Mouse (Mus musculus): ENCODE data around the gene Pced1b. TPM values are rescaled to one million over a fixed set of nuclear protein-coding genes. Genes with fewer than 3 reads are reported as not detected.

The Pced1b gene
- polyA plus RNA-seq, 1 experiment from 2014 or later, result 2.9 TPM

- 91% methylated on average over 6 of the region's 6 CpGs for WGBS
- no peaks in the 10 kb centered on the region for H3K27me3 ChIP-seq
- no peak for ATAC-seq (ENCODE audit: insufficient number of reproducible peaks, insufficient read depth, low FRiP score, low TSS enrichment)
Measured at GRCm38 (mm10) chr15:97290351-97290750, 43.4 kb downstream of the Pced1b start.

GRCm38 (mm10) chr15:97291291-97292050, 44.6 kb downstream of the Pced1b start:
- H3K27me3 ChIP-seq, result no peaks in the 10 kb centered on the region
- no peaks in the 10 kb centered on the region for H3K4me1 ChIP-seq
- no peak overlapping the region for H3K4me2 ChIP-seq (replicated peaks)
- no peak overlapping the region for H3K9ac ChIP-seq
- 64% methylated on average over 21 of the region's 21 CpGs for WGBS
- H3K36me3 ChIP-seq, result no peaks in the 10 kb centered on the region
- no peak for ATAC-seq (ENCODE audit: insufficient number of reproducible peaks, insufficient read depth, low FRiP score, low TSS enrichment)
- H3K4me3 ChIP-seq, result no peak overlapping the region
- H3K27ac ChIP-seq, result no peak overlapping the region
- no peaks in the 10 kb centered on the region for H3K9me3 ChIP-seq

More at GRCm38 (mm10) chr15:97290351-97290750, 43.4 kb downstream of the Pced1b start:
- Histone ChIP-seq H3K4me3 (no peak overlapping the region), H3K27ac (no peak overlapping the region), H3K4me2 (replicated peaks) (no peak overlapping the region), H3K36me3 (no peaks in the 10 kb centered on the region), H3K4me1 (no peaks in the 10 kb centered on the region), H3K9me3 (no peaks in the 10 kb centered on the region), H3K9ac (no peak overlapping the region)

- H3K4me3 ChIP-seq, result no peak overlapping the region
- no peak overlapping the region for H3K9ac ChIP-seq
- no peaks in the 10 kb centered on the region for H3K36me3 ChIP-seq
- no peak for ATAC-seq (ENCODE audit: insufficient number of reproducible peaks, insufficient read depth, low FRiP score, low TSS enrichment)
- H3K4me2 ChIP-seq (replicated peaks), result no peak overlapping the region
- H3K27me3 ChIP-seq, result no peaks in the 10 kb centered on the region
- H3K9me3 ChIP-seq, result no peaks in the 10 kb centered on the region
- 70% methylated on average over 9 of the region's 9 CpGs for WGBS
- H3K27ac ChIP-seq, result no peak overlapping the region
- H3K4me1 ChIP-seq, result no peaks in the 10 kb centered on the region
Measured at GRCm38 (mm10) chr15:97307935-97308334, 61.0 kb downstream of the Pced1b start.

DNA sequence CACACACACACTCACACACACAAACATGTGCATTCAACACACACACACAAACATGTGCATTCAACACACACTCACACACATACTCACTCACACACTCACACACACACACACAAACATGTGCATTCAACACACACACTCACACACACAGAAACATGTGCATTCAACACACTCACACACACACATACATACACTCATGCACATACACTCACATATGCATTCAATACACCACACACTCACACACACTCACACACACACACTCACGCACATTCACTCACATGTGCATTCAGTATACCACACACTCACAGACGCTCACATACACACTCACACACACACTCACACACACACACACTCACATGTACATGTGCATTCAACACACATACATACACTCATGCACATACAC, 62.6 kb downstream of the Pced1b start:
- no peaks in the 10 kb centered on the region for H3K27me3 ChIP-seq
- WGBS, result 96% methylated on average over 2 of the region's 2 CpGs

DNA sequence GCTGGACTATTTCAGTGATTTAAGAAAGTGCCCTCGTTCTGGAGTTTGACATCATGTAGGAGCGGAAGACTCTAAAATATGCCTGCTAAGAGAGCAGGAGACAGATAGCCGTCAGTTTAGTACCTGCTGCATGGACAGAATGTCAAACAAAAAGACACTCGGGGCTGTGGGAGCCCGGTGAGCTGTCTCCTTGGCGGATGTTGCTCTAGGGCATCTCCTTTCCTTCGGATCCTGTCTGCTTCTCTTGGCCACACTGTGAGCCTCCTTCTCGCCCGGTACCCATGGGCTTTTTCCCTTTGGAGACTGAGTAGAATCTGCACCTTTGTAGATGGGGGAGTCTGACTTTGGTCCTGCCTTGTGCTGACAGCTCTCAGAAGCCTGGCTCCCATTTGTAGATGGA, 63.3 kb downstream of the Pced1b start:
- Histone ChIP-seq H3K4me2 (replicated peaks) (no peak overlapping the region), H3K27me3 (no peaks in the 10 kb centered on the region), H3K27ac (no peak overlapping the region), H3K9ac (no peak overlapping the region), H3K4me3 (no peak overlapping the region), H3K4me1 (no peaks in the 10 kb centered on the region), H3K9me3 (no peaks in the 10 kb centered on the region), H3K36me3 (no peaks in the 10 kb centered on the region)
- WGBS, result 66% methylated on average over 9 of the region's 9 CpGs
- ATAC-seq (ENCODE audit: insufficient number of reproducible peaks, insufficient read depth, low FRiP score, low TSS enrichment), result no peak

More for the DNA sequence above, 62.6 kb downstream of the Pced1b start:
- H3K4me3 ChIP-seq, result no peak overlapping the region
- ATAC-seq (ENCODE audit: insufficient number of reproducible peaks, insufficient read depth, low FRiP score, low TSS enrichment), result no peak
- H3K27ac ChIP-seq, result no peak overlapping the region
- no peak overlapping the region for H3K4me2 ChIP-seq (replicated peaks)
- H3K36me3 ChIP-seq, result no peaks in the 10 kb centered on the region
- H3K4me1 ChIP-seq, result no peaks in the 10 kb centered on the region
- no peak overlapping the region for H3K9ac ChIP-seq
- H3K9me3 ChIP-seq, result no peaks in the 10 kb centered on the region

GRCm38 (mm10) chr15:97311211-97311610, 64.3 kb downstream of the Pced1b start:
- ATAC-seq (ENCODE audit: insufficient number of reproducible peaks, insufficient read depth, low FRiP score, low TSS enrichment), result no peak
- no peak overlapping the region for H3K4me2 ChIP-seq (replicated peaks)
- H3K9me3 ChIP-seq, result no peaks in the 10 kb centered on the region
- no peaks in the 10 kb centered on the region for H3K36me3 ChIP-seq
- no peaks in the 10 kb centered on the region for H3K4me1 ChIP-seq
- WGBS, result 80% methylated on average over 7 of the region's 7 CpGs
- H3K27me3 ChIP-seq, result no peaks in the 10 kb centered on the region
- H3K27ac ChIP-seq, result no peak overlapping the region
- H3K9ac ChIP-seq, result no peak overlapping the region
- H3K4me3 ChIP-seq, result no peak overlapping the region

- H3K27ac ChIP-seq, result no peak overlapping the region
- 0 out of 2 replicates have a peak, but pooled peaks cover 7% of the 10 kb centered on the region for H3K4me1 ChIP-seq
- no peak overlapping the region for H3K4me3 ChIP-seq
- no peaks in the 10 kb centered on the region for H3K36me3 ChIP-seq
- no peak overlapping the region for H3K9ac ChIP-seq
- H3K4me2 ChIP-seq (replicated peaks), result no peak overlapping the region
- no peaks in the 10 kb centered on the region for H3K27me3 ChIP-seq
- no peak for ATAC-seq (ENCODE audit: insufficient number of reproducible peaks, insufficient read depth, low FRiP score, low TSS enrichment)
- no peaks in the 10 kb centered on the region for H3K9me3 ChIP-seq
- 89% methylated on average over 8 of the region's 8 CpGs for WGBS
Measured at GRCm38 (mm10) chr15:97311937-97312336, 65.0 kb downstream of the Pced1b start.

DNA sequence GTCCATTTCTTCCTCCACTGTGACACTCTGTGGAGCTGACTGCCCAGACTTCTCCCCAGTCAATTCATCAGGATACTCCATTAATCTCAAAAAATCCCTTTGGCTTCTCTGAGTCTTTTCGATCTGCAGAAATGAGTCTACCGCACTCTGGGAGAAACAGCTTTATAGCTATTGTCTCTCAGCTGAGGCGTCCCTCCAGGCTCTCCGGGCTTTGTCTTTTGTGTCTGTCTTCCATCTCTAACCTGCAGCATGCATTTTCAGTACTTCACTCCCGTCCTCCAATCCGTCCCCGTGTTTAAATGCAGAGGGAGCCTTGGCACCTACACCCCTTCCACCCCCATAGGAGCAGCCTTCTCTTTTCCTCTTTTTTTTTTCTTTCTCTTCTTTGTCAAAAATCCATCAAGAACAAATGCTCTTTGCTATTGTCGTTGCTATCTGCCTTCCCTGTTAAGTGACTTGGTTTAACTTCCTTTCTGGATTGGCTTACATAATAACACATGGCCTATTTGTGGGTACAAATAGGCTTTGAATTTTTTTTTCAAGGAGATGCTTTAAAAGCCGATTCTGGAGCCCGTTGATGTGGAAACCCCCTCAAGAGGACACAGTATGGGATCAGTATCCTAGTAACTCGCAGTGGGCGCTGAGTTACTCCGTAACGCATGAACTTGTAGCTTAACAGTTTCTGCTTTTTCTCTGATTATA, 68.0 kb downstream of the Pced1b start:
- Histone ChIP-seq H3K4me2 (replicated peaks) (no peak overlapping the region), H3K9ac (no peak overlapping the region), H3K4me1 (0 out of 2 replicates have a peak, but pooled peaks cover 7% of the 10 kb centered on the region), H3K36me3 (no peaks in the 10 kb centered on the region), H3K4me3 (no peak overlapping the region), H3K9me3 (no peaks in the 10 kb centered on the region), H3K27me3 (no peaks in the 10 kb centered on the region), H3K27ac (no peak overlapping the region)
- 81% methylated on average over 14 of the region's 14 CpGs for WGBS
- no peak for ATAC-seq (ENCODE audit: insufficient number of reproducible peaks, insufficient read depth, low FRiP score, low TSS enrichment)

GRCm38 (mm10) chr15:97315422-97315757, 68.5 kb downstream of the Pced1b start:
- Histone ChIP-seq H3K4me2 (replicated peaks) (no peak overlapping the region), H3K36me3 (no peaks in the 10 kb centered on the region), H3K9me3 (no peaks in the 10 kb centered on the region), H3K27me3 (no peaks in the 10 kb centered on the region), H3K4me3 (no peak overlapping the region), H3K9ac (no peak overlapping the region), H3K4me1 (0 out of 2 replicates have a peak, but pooled peaks cover 7% of the 10 kb centered on the region), H3K27ac (no peak overlapping the region)
- no peak for ATAC-seq (ENCODE audit: insufficient number of reproducible peaks, insufficient read depth, low FRiP score, low TSS enrichment)
- 87% methylated on average over 9 of the region's 9 CpGs for WGBS

DNA sequence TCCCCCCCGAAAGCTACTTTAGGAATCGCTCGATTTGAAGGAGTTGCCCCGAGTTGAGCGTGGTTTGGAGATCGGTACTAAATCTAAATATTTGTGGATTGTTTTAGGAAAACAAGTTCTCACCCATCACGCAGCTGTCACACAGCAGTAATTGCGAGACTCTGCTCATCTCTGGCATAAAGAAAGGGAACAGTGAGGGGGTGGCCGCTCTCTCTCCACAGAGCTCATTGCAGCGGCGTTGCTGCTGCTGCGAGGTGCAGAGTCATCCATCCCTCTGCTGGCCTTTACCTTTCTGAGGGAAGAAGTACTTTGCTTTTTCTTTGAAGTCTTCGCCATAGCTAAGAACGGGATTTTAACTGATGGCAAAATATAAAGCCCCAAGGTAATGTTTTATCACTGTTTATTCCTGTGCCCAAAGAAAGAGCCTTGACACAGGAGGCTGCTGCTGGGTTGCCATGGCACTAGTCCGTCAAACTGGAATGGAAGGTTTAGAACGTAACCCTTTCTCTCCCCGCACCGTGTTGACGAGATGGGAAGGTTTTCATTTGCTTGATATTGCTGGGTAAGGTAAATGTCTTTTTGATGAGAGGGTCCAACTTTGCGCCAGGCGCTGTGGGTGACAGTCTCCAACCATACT, 71.6 kb downstream of the Pced1b start:
- H3K4me2 ChIP-seq (replicated peaks), result no peak overlapping the region
- no peak overlapping the region for H3K4me3 ChIP-seq
- H3K27ac ChIP-seq, result no peak overlapping the region
- WGBS, result 89% methylated on average over 21 of the region's 21 CpGs
- H3K36me3 ChIP-seq, result no peaks in the 10 kb centered on the region
- H3K27me3 ChIP-seq, result no peaks in the 10 kb centered on the region
- 0 out of 2 replicates have a peak, but pooled peaks cover 7% of the 10 kb centered on the region for H3K4me1 ChIP-seq
- no peaks in the 10 kb centered on the region for H3K9me3 ChIP-seq
- H3K9ac ChIP-seq, result no peak overlapping the region
- no peak for ATAC-seq (ENCODE audit: insufficient number of reproducible peaks, insufficient read depth, low FRiP score, low TSS enrichment)

GRCm38 (mm10) chr15:97322821-97323220, 75.9 kb downstream of the Pced1b start:
- Histone ChIP-seq H3K9me3 (no peaks in the 10 kb centered on the region), H3K9ac (no peak overlapping the region), H3K27ac (no peak overlapping the region), H3K27me3 (no peaks in the 10 kb centered on the region), H3K4me3 (no peak overlapping the region), H3K4me1 (no peaks in the 10 kb centered on the region), H3K4me2 (replicated peaks) (no peak overlapping the region), H3K36me3 (no peaks in the 10 kb centered on the region)
- 71% methylated on average over 5 of the region's 5 CpGs for WGBS
- ATAC-seq (ENCODE audit: insufficient number of reproducible peaks, insufficient read depth, low FRiP score, low TSS enrichment), result no peak

GRCm38 (mm10) chr15:97323466-97323865, 76.6 kb downstream of the Pced1b start:
- no peak overlapping the region for H3K4me2 ChIP-seq (replicated peaks)
- no peak overlapping the region for H3K9ac ChIP-seq
- H3K27me3 ChIP-seq, result no peaks in the 10 kb centered on the region
- H3K9me3 ChIP-seq, result no peaks in the 10 kb centered on the region
- H3K4me3 ChIP-seq, result no peak overlapping the region
- WGBS, result 74% methylated on average over 24 of the region's 24 CpGs
- no peak for ATAC-seq (ENCODE audit: insufficient number of reproducible peaks, insufficient read depth, low FRiP score, low TSS enrichment)
- no peaks in the 10 kb centered on the region for H3K4me1 ChIP-seq
- H3K36me3 ChIP-seq, result no peaks in the 10 kb centered on the region
- H3K27ac ChIP-seq, result no peak overlapping the region

Data from embryonic facial prominence, embryonic 12.5 days (tissue).